Mouse (Mus musculus) thymus, postnatal 10 days (tissue): ENCODE results near the gene Btbd35f1.
"Not testable (repeated sequence)": the region's sequence is repeated elsewhere in the genome, so short reads cannot be mapped to it uniquely, and the experiment has no call there.

Experiments
- DNase-seq, 2 experiments: peaks; one replicate each; pipeline ENCODE4 v3.0.0; 2021; ENCODE audit warnings: low spot score in 2 of 2

Gene Btbd35f1

GRCm38 (mm10) chrX:32559755-32560154 is at the start of gene Btbd35f1:
Gene Btbd35f1, plus strand, starts transcription at chrX:32560055.
- not testable (repeated sequence) for DNase-seq

GRCm38 (mm10) chrX:32590878-32591542 is 31.2 kb downstream of the Btbd35f1 start:
- not testable (repeated sequence) for DNase-seq

- DNase-seq = not testable (repeated sequence)
Measured at GRCm38 (mm10) chrX:32601008-32601407, 41.2 kb downstream of the Btbd35f1 start.

GRCm38 (mm10) chrX:32601425-32601824 is 41.6 kb downstream of the Btbd35f1 start:
- DNase-seq = not testable (repeated sequence)
